Mouse (Mus musculus) c-Kit-positive CD71-negative TER-119-negative erythroid progenitor cells, embryonic 14.5 days (primary cell): ENCODE measurements around the gene Mllt6.
"Not testable (repeated sequence)": the region's sequence is repeated elsewhere in the genome, so short reads cannot be mapped to it uniquely, and the experiment has no call there.

Experiments used
- DNase-seq: peaks from one replicate; pipeline ENCODE4 v3.0.0-alpha.2; 2013; ENCODE audit warnings: low read depth

The Mllt6 gene

DNA sequence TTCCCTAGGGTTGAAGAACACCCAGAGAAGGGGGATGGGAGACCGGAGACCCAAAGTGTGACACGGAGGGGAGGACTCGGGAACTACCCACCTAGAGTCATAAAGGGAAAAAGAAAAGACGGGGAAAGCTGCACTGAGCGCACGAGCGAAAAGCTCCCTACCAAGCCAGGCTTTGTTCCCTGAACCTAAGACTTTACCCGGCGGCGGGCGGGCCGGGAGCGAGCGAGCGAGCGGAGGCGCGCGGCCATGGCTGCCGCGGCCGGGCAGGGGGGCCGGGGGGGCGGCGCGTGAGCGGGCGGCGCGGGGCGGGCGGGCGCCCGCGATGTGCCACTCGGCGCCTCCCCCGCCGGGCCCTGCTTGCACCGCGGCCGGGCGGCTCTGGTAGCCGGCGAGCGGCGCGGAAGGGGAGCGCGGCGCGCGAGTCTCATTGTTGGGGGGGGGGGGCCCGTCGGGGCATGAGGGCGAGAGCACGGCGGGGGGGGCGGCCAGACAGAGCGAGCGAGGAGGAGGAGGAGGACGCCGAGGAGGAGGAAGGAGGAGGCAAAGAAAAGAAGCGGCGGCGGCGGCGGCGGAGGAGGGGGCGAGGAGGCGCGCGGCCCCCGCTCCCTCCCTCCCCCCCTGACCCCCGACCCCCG is at the start of gene Mllt6:
TSS of gene Mllt6 (plus strand) at position 522 of the 635 bp plus-strand sequence.
- DNase-seq = no peak

- no peak for DNase-seq
Observed at GRCm38 (mm10) chr11:97615276-97615675, 47.9 kb upstream of the Mllt6 start.

DNA sequence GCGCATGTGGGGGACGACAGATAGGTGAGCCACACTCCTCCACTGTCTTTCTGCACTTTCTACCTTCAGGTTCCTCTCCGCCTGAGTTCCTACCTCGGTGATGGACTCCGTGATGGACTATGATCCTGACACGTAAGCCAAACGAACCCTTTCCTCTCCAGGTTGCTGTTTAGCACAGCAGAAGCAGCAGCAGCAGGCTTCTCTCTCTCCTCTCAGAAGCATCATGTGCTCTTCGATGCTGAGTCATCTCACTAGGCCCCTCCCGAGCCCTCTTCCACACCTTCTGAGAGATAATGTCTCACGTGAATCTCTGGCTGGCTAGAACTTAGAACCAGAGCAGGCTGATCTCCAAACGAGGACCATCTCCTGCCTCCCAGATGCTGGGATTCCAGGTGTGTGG is 44.8 kb upstream of the Mllt6 start:
- DNase-seq = no peak

GRCm38 (mm10) chr11:97619391-97619795 is 43.8 kb upstream of the Mllt6 start:
- no peak for DNase-seq

- peak; percentile 66 for DNase-seq
Observed at GRCm38 (mm10) chr11:97622440-97622839, 40.8 kb upstream of the Mllt6 start.

GRCm38 (mm10) chr11:97623166-97623565 is 40.0 kb upstream of the Mllt6 start:
- no peak for DNase-seq

- DNase-seq = no peak
Observed at GRCm38 (mm10) chr11:97625551-97625950, 37.7 kb upstream of the Mllt6 start.

GRCm38 (mm10) chr11:97626431-97626830 is 36.8 kb upstream of the Mllt6 start:
- no peak for DNase-seq

GRCm38 (mm10) chr11:97626850-97627249 is 36.4 kb upstream of the Mllt6 start:
- DNase-seq = no peak

DNA sequence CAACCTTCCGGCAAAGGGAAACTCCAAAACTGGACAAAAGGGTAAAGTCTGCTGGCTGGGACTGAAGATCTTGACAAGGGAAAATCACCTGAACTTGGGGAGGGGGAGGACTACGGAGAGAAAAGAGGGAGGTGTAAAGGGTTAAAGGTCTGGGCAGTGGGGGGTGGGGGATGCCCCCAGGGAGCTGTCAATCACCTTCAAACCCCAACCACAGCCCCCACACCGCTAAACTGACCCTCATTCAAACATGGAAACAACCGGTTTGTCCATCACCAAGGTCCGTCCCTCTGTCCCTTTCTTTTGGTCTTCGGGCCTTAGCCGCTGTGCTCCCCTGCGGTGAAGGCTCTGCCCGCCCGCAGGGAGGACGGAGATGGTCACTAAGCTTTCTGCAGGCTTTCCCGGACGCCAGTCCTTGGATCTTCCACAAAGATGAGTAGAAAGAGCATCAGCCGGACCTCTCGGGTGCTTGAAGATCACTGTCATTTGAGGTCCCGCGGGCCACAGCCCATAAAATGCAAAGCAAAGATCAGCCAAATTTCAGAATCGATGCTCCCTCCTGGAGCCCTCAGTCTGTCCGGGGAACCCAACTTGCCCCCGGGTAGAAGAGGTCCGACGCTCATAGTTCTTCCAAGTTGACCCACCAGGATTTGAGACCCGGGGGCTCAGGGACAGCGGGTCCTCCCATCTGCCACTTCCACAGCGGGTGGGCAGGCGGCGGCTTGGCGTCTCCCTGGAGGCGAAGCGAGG is 35.5 kb upstream of the Mllt6 start:
- DNase-seq = no peak

DNA sequence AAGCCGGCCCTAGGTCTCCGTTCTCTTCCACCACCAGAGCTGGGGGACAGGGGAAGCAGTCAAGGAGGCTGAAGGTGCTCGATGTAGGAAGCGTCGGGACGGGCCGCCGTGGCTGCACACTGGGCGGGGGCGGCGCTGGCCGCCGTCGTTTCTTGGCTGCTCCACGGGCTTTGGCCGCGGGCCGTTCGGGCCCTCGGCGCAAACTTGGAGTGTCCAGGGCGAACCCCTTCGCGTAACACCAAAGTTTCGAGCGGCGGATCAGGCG is 35.0 kb upstream of the Mllt6 start:
- DNase-seq = no peak

DNA sequence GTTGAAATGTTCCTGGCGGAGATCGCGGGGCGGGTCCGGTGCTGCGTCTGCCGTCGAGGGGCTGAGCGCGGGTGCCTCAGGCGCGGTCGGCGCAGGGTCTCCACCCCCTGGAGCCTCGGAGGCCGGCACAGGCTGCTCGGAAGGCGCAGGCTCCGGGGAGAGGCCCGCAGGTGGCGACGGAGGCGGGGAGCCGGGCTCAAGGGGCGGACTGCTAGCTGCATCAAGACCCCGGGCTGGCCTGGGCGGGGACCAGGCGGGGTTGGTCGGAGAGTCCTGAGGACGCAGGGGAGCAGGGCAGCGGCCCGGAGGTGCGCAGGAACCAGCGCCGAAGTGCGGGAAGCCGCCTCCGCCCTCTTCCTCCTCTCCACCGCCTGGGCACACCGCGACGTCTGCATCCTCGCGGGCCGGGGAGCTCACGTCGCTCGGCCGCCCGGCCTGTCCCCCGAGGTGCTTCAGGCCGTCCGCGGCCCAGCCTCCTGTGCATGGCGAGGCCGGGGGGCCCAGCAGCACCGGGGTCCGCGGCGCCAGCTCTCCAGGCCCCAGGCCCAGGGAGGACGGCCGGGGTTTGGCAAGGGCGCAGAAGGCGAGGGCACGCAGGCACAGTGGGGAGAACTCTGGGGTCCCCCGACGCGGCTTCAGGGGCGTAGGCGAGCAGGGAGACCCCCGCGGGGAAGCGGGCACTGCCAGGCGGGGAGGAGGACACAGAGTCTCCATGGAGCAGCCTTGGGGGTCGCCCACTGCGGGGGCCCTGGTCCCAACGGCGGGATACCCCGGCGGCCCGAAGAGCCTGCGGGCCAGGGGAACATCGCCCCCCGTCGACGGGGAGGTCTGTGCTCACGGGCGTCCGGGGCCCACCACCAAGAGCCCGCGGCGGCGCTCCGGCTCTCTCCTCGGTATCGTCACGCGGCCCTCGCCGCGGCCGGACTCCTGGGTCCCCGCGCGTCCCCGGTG is 34.4 kb upstream of the Mllt6 start:
- no peak for DNase-seq

- peak; percentile 72 for DNase-seq
Observed at GRCm38 (mm10) chr11:97629576-97629975, 33.6 kb upstream of the Mllt6 start, which contains the start of gene Epop. Epop (minus strand) TSS chr11:97629702.

DNA sequence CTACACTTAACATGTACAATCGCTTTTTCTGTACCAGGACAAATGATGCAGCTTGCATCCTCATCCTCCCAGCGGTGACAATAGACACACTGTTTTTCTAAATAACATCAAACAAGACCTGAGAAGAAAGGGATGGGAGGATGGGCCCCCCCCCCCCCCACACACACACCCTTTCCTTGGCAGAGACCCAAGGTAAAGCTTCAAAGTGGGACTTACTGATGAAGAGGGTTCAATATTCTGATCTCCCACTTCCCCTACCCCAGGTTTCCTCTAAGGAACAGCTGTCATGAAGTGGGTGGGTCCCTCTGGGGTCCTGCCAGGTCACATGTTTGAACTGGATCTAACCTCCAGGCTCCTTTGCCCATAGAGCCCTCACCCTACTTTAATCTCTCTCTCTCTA is 32.2 kb upstream of the Mllt6 start:
- DNase-seq = no peak

GRCm38 (mm10) chr11:97631500-97631899 is 31.7 kb upstream of the Mllt6 start:
- DNase-seq = no peak

DNA sequence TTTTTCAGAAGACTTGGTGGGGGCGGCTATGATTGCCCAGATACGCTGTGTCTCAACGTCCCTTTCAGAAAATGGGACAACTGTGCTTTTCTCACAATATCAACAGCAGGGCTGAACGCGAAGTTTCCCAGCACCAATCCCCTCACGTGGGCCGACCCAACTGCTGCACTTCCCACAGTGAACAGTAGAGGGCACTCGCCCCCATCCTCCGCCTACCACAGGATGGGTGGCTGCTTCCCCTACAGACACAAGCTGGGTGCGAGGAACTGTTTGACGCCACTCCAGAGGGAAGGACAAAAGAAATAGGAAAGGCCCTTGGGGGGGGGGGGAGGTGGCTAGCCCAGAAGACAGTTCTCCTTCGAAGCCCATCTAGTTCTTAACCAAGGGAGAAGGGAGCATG is 31.3 kb upstream of the Mllt6 start:
- DNase-seq = peak; percentile 73

GRCm38 (mm10) chr11:97632440-97632839 is 30.8 kb upstream of the Mllt6 start:
- not testable (repeated sequence) for DNase-seq

GRCm38 (mm10) chr11:97635468-97636019 is 27.7 kb upstream of the Mllt6 start:
- DNase-seq = no peak

GRCm38 (mm10) chr11:97641668-97642067 is 21.5 kb upstream of the Mllt6 start:
- DNase-seq = no peak

DNA sequence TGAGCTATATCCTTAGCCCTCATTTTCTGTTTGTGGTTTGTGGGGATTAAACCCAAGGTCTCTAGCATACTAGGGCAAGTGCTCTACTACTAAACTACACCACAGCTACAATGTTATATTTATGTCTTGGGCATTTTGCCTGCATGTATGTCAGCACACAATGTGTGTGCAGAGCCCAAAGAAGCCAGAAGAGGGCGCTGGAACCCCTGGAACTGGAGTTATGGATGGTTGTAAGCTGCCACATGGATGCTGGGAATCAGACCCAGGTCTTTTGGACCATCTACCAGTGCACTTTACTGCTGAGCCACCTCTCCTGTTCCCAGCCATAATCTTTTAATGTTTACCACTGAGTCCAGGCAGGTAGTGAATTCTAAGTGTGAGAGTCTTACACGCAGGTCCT is 20.5 kb upstream of the Mllt6 start:
- DNase-seq = no peak

DNA sequence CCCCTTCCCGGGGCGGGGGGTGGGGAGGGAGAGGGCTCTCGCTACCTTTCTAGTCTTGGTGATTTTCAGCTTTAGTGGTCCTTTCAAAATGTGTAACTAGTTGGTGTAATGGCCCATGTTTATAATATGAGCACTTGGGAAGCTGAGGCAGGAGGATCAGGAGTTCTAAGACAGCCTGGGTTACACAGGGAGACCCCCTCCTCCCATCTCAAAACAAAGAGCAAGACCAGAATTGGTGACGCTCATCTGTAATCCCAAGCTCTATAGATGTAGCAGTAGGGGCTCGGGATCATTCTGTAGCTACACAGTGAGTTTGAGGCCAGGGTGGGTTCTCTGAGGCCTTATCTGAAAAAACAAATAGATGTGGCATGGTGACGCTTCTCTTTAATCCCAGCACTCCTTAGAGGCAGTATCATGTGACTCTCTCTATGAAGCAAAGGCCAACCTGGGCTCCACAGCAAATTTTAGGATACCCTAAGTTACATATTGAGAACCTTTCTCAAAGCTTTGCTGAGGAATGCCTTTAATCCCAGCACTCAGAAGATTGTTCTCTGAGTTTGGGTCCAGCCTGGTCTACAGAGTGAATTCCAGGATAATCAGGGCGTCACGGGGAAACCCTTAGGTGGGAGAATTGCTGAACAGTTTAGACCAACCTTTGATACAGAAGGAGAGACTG is 19.7 kb upstream of the Mllt6 start:
- DNase-seq = no peak

DNA sequence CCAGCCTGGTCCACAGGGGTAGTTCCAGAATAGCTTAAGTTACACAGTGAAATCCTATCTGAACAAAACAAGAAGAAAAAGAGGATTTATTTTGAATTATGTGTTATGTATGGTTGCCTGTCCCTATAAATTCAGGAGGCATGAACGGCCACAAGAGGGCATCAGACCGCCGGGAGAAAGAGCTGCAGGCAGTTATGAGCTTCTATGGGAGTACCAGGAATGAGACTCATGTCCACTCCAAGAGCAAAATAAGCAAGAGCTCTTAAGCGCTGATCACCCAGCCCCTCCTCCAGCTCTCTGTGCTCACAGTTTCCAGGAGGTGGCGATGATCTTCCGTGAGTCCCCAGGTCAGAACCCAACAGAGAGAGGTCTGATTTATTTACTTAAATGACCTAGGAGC is 18.4 kb upstream of the Mllt6 start:
- DNase-seq = no peak
